Mouse (Mus musculus): ENCODE measurements around the gene Gm9046.
"Not testable (repeated sequence)": the region's sequence is repeated elsewhere in the genome, so short reads cannot be mapped to it uniquely, and the experiment has no call there.

Gene Gm9046

GRCm38 (mm10) chr10:118343155-118343554, at the start of gene Gm9046:
Gm9046 (minus strand) TSS chr10:118343255.
- DNase-seq (ENCODE audit: low spot score): not testable (repeated sequence)

- DNase-seq (ENCODE audit: low spot score): peak; percentile 87
Observed at GRCm38 (mm10) chr10:118370443-118370842, 27.4 kb upstream of the Gm9046 start.

- no peak for DNase-seq (ENCODE audit: low spot score)
Observed at GRCm38 (mm10) chr10:118369518-118369917, 26.5 kb upstream of the Gm9046 start.

GRCm38 (mm10) chr10:118354005-118354404, 10.9 kb upstream of the Gm9046 start, which contains the start of gene Gm9049:
Gm9049 (minus strand) TSS chr10:118354105.
- not testable (repeated sequence) for DNase-seq (ENCODE audit: low spot score)

GRCm38 (mm10) chr10:118348579-118348978, 5.5 kb upstream of the Gm9046 start, which contains the start of gene Gm9048:
Gm9048 (minus strand) TSS chr10:118348679.
- DNase-seq (ENCODE audit: low spot score): not testable (repeated sequence)

- not testable (repeated sequence) for DNase-seq (ENCODE audit: low spot score)
Observed at GRCm38 (mm10) chr10:118337731-118338130, 5.3 kb downstream of the Gm9046 start, which contains the start of gene Gm9045. Gm9045 (minus strand) TSS chr10:118337831.

GRCm38 (mm10) chr10:118332308-118332707, 10.7 kb downstream of the Gm9046 start, which contains the start of gene Gm9044:
Gm9044 (minus strand) TSS chr10:118332408.
- not testable (repeated sequence) for DNase-seq (ENCODE audit: low spot score)

- DNase-seq (ENCODE audit: low spot score): not testable (repeated sequence)
Observed at GRCm38 (mm10) chr10:118326869-118327268, 16.2 kb downstream of the Gm9046 start, which contains the start of gene Gm9040. Gm9040 (minus strand) TSS chr10:118326969.

GRCm38 (mm10) chr10:118319024-118319423, 24.0 kb downstream of the Gm9046 start:
- no peak for DNase-seq (ENCODE audit: low spot score)

GRCm38 (mm10) chr10:118302133-118302532, 40.9 kb downstream of the Gm9046 start:
- DNase-seq (ENCODE audit: low spot score): not testable (repeated sequence)

- DNase-seq (ENCODE audit: low spot score): no peak
Observed at GRCm38 (mm10) chr10:118294938-118295337, 48.1 kb downstream of the Gm9046 start, which contains the start of gene Iltifb. Iltifb (minus strand) TSS chr10:118295038.

All from testis, postnatal 10 days (tissue).